Mouse (Mus musculus) thymus, adult 2 months (tissue): ENCODE data around the gene Rnf222. TPM values are rescaled to one million over a fixed set of nuclear protein-coding genes. Genes with fewer than 3 reads are reported as not detected.

Experiments
- DNase-seq: peaks from one replicate; pipeline ENCODE4 v3.0.0; 2021
- H3K27ac ChIP-seq: fragments of 200-500 bp; 2 replicates; pipeline ENCODE4 v1.5.1; 2012; ENCODE audit warnings: low read length, control low read depth; ENCODE audit not compliant: control insufficient read depth, insufficient read depth
- H3K27me3 ChIP-seq: fragments of 200-500 bp; 2 replicates; pipeline ENCODE4 v1.6.1; 2012; ENCODE audit warnings: mild to moderate bottlenecking, low read length, moderate library complexity, mixed read lengths; ENCODE audit not compliant: control insufficient read depth, insufficient read depth
- H3K36me3 ChIP-seq: fragments of 200-500 bp; 2 replicates; pipeline ENCODE4 v1.6.1; 2012; ENCODE audit warnings: mild to moderate bottlenecking, low read length, moderate library complexity; ENCODE audit not compliant: control insufficient read depth, insufficient read depth
- H3K4me1 ChIP-seq: fragments of 200-500 bp; replicated peaks from 2 replicates; pipeline ENCODE4 v1.6.1; 2012; ENCODE audit warnings: low read length; ENCODE audit not compliant: control insufficient read depth, insufficient read depth
- H3K4me3 ChIP-seq: fragments of 200-500 bp; 2 replicates; pipeline ENCODE4 v1.5.1; 2012; ENCODE audit warnings: mild to moderate bottlenecking, low read length, control low read depth, moderate library complexity; ENCODE audit not compliant: control insufficient read depth, insufficient read depth
- CTCF ChIP-seq: fragments of 200-500 bp; IDR thresholded peaks from 2 replicates; pipeline ENCODE4 v1.5.1; 2012; ENCODE audit warnings: mild to moderate bottlenecking, control low read depth, low read length, moderate library complexity, borderline replicate concordance; ENCODE audit not compliant: control insufficient read depth, poor library complexity, insufficient read depth; ENCODE audit errors: extremely low read depth
- POLR2A ChIP-seq: fragments of 200-500 bp; IDR thresholded peaks from 2 replicates; pipeline ENCODE4 v1.6.1; 2012; ENCODE audit warnings: mild to moderate bottlenecking, low read length, control low read depth, moderate library complexity; ENCODE audit not compliant: control insufficient read depth, poor library complexity, insufficient read depth; ENCODE audit errors: extremely low read depth
- WGBS: fragments of 180-500 bp; shearing (Covaris S2); methylation state at CpG from one replicate; pipeline ENCODE4 v1.1.7; 2018; 5-methylcytosine and 5-hydroxymethylcytosine counted together
- polyA plus RNA-seq: library from polyadenylated mRNA; depleted of rRNA; stranded (reverse); fragments of >200 nt; gene quantifications from 2 replicates; pipeline ENCODE4 v1.2.3, GENCODE M21; 2012; rRNA removed

Rnf222 gene
- polyA plus RNA-seq, 1 experiment, result 0.04 TPM

DNA sequence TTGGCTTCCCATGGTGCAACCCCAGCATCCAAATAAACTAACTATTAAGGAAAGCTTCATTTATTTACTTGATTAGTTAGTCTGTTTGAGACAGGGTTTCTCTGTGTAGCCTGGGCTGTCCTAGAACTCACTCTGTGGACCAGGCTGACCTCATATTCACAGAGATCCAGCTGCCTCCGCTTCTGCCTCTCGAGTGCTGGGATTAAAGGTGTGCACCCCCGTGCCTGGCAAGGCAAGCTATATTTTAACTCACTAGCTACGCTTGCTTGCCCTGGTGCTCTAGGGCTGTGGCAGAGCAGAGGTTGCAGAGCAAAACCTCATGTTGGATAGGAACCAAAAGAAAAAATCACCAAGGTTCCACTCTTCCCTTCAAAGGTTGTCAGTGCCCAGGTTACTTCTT, 52.2 kb downstream of the Rnf222 start:
- DNase-seq, result no peak
- Histone ChIP-seq H3K36me3 (no peaks in the 10 kb centered on the region), H3K4me3 (no peak overlapping the region), H3K4me1 (peaks cover 2% of the 10 kb centered on the region; the same call in 1 of the 2 replicates), H3K27ac (no peak overlapping the region), H3K27me3 (no peaks in the 10 kb centered on the region)
- WGBS, result 69% methylated on average over 4 of the region's 4 CpGs
- no peak for TF ChIP-seq POLR2A
- no peak for TF ChIP-seq CTCF

DNA sequence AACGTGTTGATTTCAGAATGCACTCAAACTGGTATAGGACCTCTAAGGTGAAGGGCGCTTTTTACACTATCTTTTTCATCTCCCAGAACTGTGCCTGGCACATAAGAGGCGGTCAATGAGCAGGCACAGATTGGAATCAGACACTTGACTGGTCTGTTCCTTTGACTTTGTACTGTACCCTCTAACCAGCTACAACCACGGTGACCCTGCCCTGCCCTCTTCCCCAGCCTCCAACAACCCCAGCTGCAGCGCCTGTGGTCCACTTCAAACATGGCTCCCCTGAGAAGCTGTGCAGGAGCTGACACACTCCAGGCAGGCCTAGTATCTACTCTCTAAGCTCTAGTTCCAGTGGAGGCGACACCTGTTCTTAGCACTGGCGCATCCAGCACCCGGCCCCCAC, 54.4 kb downstream of the Rnf222 start:
- Histone ChIP-seq H3K4me3 (no peak overlapping the region), H3K27me3 (no peaks in the 10 kb centered on the region), H3K36me3 (no peaks in the 10 kb centered on the region), H3K4me1 (peaks cover 2% of the 10 kb centered on the region; the same call in 1 of the 2 replicates), H3K27ac (no peak overlapping the region)
- no peak for DNase-seq
- 96% methylated on average over 8 of the region's 8 CpGs for WGBS
- no peak for TF ChIP-seq POLR2A
- TF ChIP-seq CTCF, result no peak

DNA sequence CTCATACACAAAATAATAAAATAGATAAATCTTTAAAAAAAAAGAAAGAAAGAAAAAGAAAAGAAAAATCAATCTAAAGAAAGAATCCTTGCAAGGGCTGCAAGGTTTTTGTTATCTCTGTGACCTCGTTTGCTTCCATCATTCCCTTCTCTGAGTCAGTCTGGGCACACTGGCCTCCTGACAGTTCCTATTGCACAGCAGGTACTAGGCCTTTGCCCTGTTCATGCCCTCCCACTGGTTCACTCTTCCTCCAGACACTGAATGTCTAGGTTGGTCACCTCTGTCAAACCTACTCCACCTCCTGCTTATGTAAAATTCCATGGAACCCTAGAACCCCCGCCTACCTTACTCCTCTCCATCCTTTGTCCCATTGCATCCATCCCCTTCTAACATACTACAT, 56.9 kb downstream of the Rnf222 start:
- Histone ChIP-seq H3K27me3 (no peaks in the 10 kb centered on the region), H3K27ac (no peak overlapping the region), H3K4me3 (no peak overlapping the region), H3K4me1 (peaks cover 2% of the 10 kb centered on the region; the same call in 1 of the 2 replicates), H3K36me3 (no peaks in the 10 kb centered on the region)
- DNase-seq, result no peak
- WGBS, result 91% methylated on average over 2 of the region's 2 CpGs
- TF ChIP-seq CTCF (no peak), POLR2A (no peak)

Other genes starting within 250 kb of the Rnf222 start
- 5.6 and 5.7 TPM in 2 replicates for gene Myh10, start 197.0 kb upstream of the Rnf222 start, polyA plus RNA-seq
- gene Ndel1, start 16.7 kb upstream of the Rnf222 start, polyA plus RNA-seq, result 51.3 and 57.0 TPM in 2 replicates
- gene Rpl26, start 13.0 kb downstream of the Rnf222 start, polyA plus RNA-seq, result 869 and 1,133 TPM in 2 replicates
- gene Odf4, start 38.5 kb downstream of the Rnf222 start, polyA plus RNA-seq, result 0.24 TPM in 1 of 2 replicates, not detected in the other
- 8.5 and 14.9 TPM in 2 replicates for gene Arhgef15, start 68.9 kb downstream of the Rnf222 start, polyA plus RNA-seq
- 27.1 and 27.6 TPM in 2 replicates for gene Slc25a35, start 79.6 kb downstream of the Rnf222 start, polyA plus RNA-seq
- gene Rangrf, start 86.6 kb downstream of the Rnf222 start, polyA plus RNA-seq, result 22.0 and 28.0 TPM in 2 replicates
- 28.5 and 43.0 TPM in 2 replicates for gene Pfas, start 119.9 kb downstream of the Rnf222 start, polyA plus RNA-seq
- gene Ctc1, start 127.4 kb downstream of the Rnf222 start, polyA plus RNA-seq, result 57.8 and 64.4 TPM in 2 replicates
- gene Aurkb, start 157.1 kb downstream of the Rnf222 start, polyA plus RNA-seq, result 192 and 276 TPM in 2 replicates
- gene Borcs6, start 171.2 kb downstream of the Rnf222 start, polyA plus RNA-seq, result 18.0 TPM in 2 replicates
- gene Tmem107, start 182.3 kb downstream of the Rnf222 start, polyA plus RNA-seq, result 31.1 and 33.0 TPM in 2 replicates
- 159 and 175 TPM in 2 replicates for gene Vamp2, start 199.9 kb downstream of the Rnf222 start, polyA plus RNA-seq
- 28.0 and 29.6 TPM in 2 replicates for gene Per1, start 206.7 kb downstream of the Rnf222 start, polyA plus RNA-seq
- 0.69 and 1.1 TPM in 2 replicates for gene Hes7, start 231.9 kb downstream of the Rnf222 start, polyA plus RNA-seq
- 0.65 and 1.3 TPM in 2 replicates for gene 9130213A22Rik, start 234.0 kb downstream of the Rnf222 start, polyA plus RNA-seq
- 2.0 and 2.5 TPM in 2 replicates for gene Aloxe3, start 237.3 kb downstream of the Rnf222 start, polyA plus RNA-seq